Comparison of ENCODE assay signal across 26 mouse cellular contexts in the genomic region with DNA sequence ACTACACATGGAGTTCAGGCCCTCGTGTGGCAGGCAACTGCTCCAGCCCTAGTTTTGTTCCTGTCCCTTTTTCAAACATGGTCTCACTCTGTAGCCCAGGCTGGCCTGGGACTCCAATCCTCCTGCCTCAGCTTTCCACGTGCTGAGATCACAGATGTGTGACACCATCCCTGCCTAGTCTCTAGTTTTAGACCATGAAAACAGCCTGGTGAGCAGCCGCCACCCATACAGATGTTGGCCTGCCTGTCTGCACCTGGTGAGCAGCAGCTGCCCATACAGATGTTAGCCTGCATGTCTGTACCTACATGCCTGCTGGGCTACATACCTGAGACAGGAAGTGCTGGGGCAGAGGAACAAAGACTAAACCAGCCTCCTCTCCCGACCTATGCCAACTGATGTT. TPM values are rescaled to one million over a fixed set of nuclear protein-coding genes. Genes with fewer than 3 reads are reported as not detected.
DNase-seq lines count a peak whose midpoint lies in the region; ATAC-seq and TF ChIP-seq lines count a peak whose summit lies in the region.
"Had no signal": no experiment of that assay in that cellular context is flagged by ENCODE, and none has a peak within 500 bp of the region (broad histone marks: within the 10 kb centered on the region; RNA-seq: fewer than 3 reads in every experiment).

No protein-coding gene starts in this region.

- peaks cover 33% of the 10 kb centered on the region for H3K36me3 ChIP-seq in embryonic facial prominence, embryonic 13.5 days
- H3K36me3 ChIP-seq in embryonic facial prominence, embryonic 10.5 days (replicated peaks) = peaks cover 51% of the 10 kb centered on the region
- H3K36me3 ChIP-seq in midbrain, embryonic 13.5 days = peaks cover 12% of the 10 kb centered on the region
- peaks cover 13% of the 10 kb centered on the region; the same call in 1 of the 2 replicates for H3K36me3 ChIP-seq in midbrain, postnatal 0 days (ENCODE audit: insufficient read depth, low read length)
- H3K36me3 ChIP-seq in CH12.LX (replicated peaks in 1 of 2; ENCODE audit: control insufficient read depth in 1 of 2, insufficient read depth in 1 of 2, low read length in 1 of 2) = peaks cover 26 to 52% of the 10 kb centered on the region in 2 experiments

- TF ChIP-seq EP300 in CH12.LX (IDR thresholded peaks at IDR 0.05; ENCODE audit: low read length) = no peak

- no peak for DNase-seq in embryonic facial prominence, embryonic 10.5 days (ENCODE audit: low spot score)
- no peak for DNase-seq in midbrain, postnatal 0 days (ENCODE audit: low spot score)
- peak; percentile 73 for DNase-seq in A20 (ENCODE audit: low read depth, low spot score)
- DNase-seq in CH12.LX (ENCODE audit: extremely low read depth) = no peak
- no peak for DNase-seq in urinary bladder, postnatal 14 days (ENCODE audit: low spot score)
- no peak for DNase-seq in spleen, adult 18-20 months
- DNase-seq: adrenal gland, adult 2 months; adrenal gland, adult 8-10 months; adrenal gland, postnatal 10 days; adrenal gland, postnatal 14 days; adrenal gland, postnatal 25 days; adrenal gland, postnatal 36 days; B cell, adult 2 months; cerebellum, adult 11 months; cerebellum, adult 11-12 months; cerebellum, adult 18-20 months; cerebellum, adult 2 months had no signal

- H3K4me1 ChIP-seq in embryonic facial prominence, embryonic 13.5 days = peaks cover 16% of the 10 kb centered on the region
- peaks cover 18% of the 10 kb centered on the region for H3K4me1 ChIP-seq in embryonic facial prominence, embryonic 10.5 days
- peaks cover 20% of the 10 kb centered on the region for H3K4me1 ChIP-seq in midbrain, embryonic 13.5 days (replicated peaks)
- H3K4me1 ChIP-seq in midbrain, postnatal 0 days (ENCODE audit: insufficient read depth, low read length) = peaks cover 10% of the 10 kb centered on the region; the same call in 1 of the 2 replicates
- peaks cover 23 to 67% of the 10 kb centered on the region in 2 experiments for H3K4me1 ChIP-seq in CH12.LX (ENCODE audit: control insufficient read depth in 1 of 2, insufficient read depth in 2 of 2)

- 79% methylated on average over 4 of the region's 4 CpGs for WGBS in embryonic facial prominence, embryonic 13.5 days
- 84% methylated on average over 4 of the region's 4 CpGs for WGBS in embryonic facial prominence, embryonic 10.5 days
- WGBS in midbrain, embryonic 13.5 days = 87% methylated on average over 4 of the region's 4 CpGs
- 89% methylated on average over 4 of the region's 4 CpGs for WGBS in midbrain, postnatal 0 days

- H3K4me2 ChIP-seq in embryonic facial prominence, embryonic 13.5 days = no peak overlapping the region
- no peak overlapping the region for H3K4me2 ChIP-seq in midbrain, embryonic 13.5 days (replicated peaks)
- H3K4me2 ChIP-seq in midbrain, postnatal 0 days (ENCODE audit: low read depth, low read length, poor library complexity, severe bottlenecking) = no peak overlapping the region
- no peak overlapping the region for H3K4me2 ChIP-seq in CH12.LX (ENCODE audit: insufficient read depth, low read depth, poor library complexity, severe bottlenecking)

- dilution Hi-C loops in CH12.LX (cut with MboI; ENCODE audit: extremely low pct_ligation_motif_present, extremely low pct_unique_long_range_greater_than_20kb, low sequenced_read_pairs) = no loop called here

- no peak for ATAC-seq in embryonic facial prominence, embryonic 13.5 days (ENCODE audit: insufficient number of reproducible peaks, insufficient read depth, low FRiP score, low TSS enrichment, low read depth)
- no peak for ATAC-seq in midbrain, embryonic 13.5 days
- ATAC-seq in midbrain, postnatal 0 days (ENCODE audit: low FRiP score) = no peak
- ATAC-seq: activated CD4-positive, CD25-positive, alpha-beta regulatory T cell, adult 4 months; CD4-positive, CD25-positive, alpha-beta regulatory T cell, adult 4 months; Patski had no signal

- no peak overlapping the region for H3K27ac ChIP-seq in embryonic facial prominence, embryonic 13.5 days
- H3K27ac ChIP-seq in embryonic facial prominence, embryonic 10.5 days (replicated peaks) = no peak overlapping the region
- no peak overlapping the region for H3K27ac ChIP-seq in midbrain, embryonic 13.5 days
- no peak overlapping the region for H3K27ac ChIP-seq in midbrain, postnatal 0 days (ENCODE audit: low read depth, low read length)
- no peak overlapping the region for H3K27ac ChIP-seq in CH12.LX (ENCODE audit: insufficient read depth, low read depth)

- no peak for TF ChIP-seq RAD21 in CH12.LX (IDR thresholded peaks at IDR 0.05; ENCODE audit: low read depth, low read length)

- no peak for TF ChIP-seq CTCF in midbrain, postnatal 0 days (IDR thresholded peaks at IDR 0.05)
- TF ChIP-seq CTCF in CH12.LX (conservative IDR thresholded peaks at IDR 0.05 in 1 of 2, IDR thresholded peaks at IDR 0.05 in 1 of 2; ENCODE audit: low read depth in 2 of 2, low read length in 2 of 2) = no peak

- no peak overlapping the region for H3K4me3 ChIP-seq in embryonic facial prominence, embryonic 13.5 days
- no peak overlapping the region for H3K4me3 ChIP-seq in embryonic facial prominence, embryonic 10.5 days
- no peak overlapping the region for H3K4me3 ChIP-seq in midbrain, embryonic 13.5 days (replicated peaks)
- no peak overlapping the region for H3K4me3 ChIP-seq in midbrain, postnatal 0 days (ENCODE audit: low read depth, low read length)
- no peak overlapping the region for H3K4me3 ChIP-seq in CH12.LX (replicated peaks in 1 of 3; ENCODE audit: low read depth in 2 of 3, low read length in 2 of 3, poor library complexity in 1 of 3)

- H3K79me2 ChIP-seq in CH12.LX (replicated peaks; ENCODE audit: control insufficient read depth, extremely low read depth, insufficient read depth, poor library complexity, severe bottlenecking) = peaks cover 12% of the 10 kb centered on the region

- in situ Hi-C loops in CH12.LX (cut with MboI; ENCODE audit: low pct_ligation_motif_present, low pct_unique_long_range_greater_than_20kb, low sequenced_read_pairs) = no loop called here

- H3K9me3 ChIP-seq in embryonic facial prominence, embryonic 13.5 days = no peaks in the 10 kb centered on the region
- no peaks in the 10 kb centered on the region for H3K9me3 ChIP-seq in embryonic facial prominence, embryonic 10.5 days
- no peaks in the 10 kb centered on the region for H3K9me3 ChIP-seq in midbrain, embryonic 13.5 days
- H3K9me3 ChIP-seq in midbrain, postnatal 0 days (ENCODE audit: low read length) = no peaks in the 10 kb centered on the region
- no peaks in the 10 kb centered on the region for H3K9me3 ChIP-seq in CH12.LX (replicated peaks; ENCODE audit: low read length)
- H3K9me3 ChIP-seq: G1E had no signal

- 0 out of 2 replicates have a peak overlapping the region, but pooled peaks have one; percentile 32 for H3K9ac ChIP-seq in embryonic facial prominence, embryonic 13.5 days
- H3K9ac ChIP-seq in midbrain, embryonic 13.5 days (replicated peaks) = peak overlapping the region; percentile 26; the same call in 1 of the 2 replicates
- no peak overlapping the region for H3K9ac ChIP-seq in midbrain, postnatal 0 days (replicated peaks; ENCODE audit: low read length, poor library complexity, severe bottlenecking)
- H3K9ac ChIP-seq in CH12.LX (ENCODE audit: insufficient read depth, low read depth) = no peak overlapping the region

- no peaks in the 10 kb centered on the region for H3K27me3 ChIP-seq in embryonic facial prominence, embryonic 13.5 days
- no peaks in the 10 kb centered on the region for H3K27me3 ChIP-seq in embryonic facial prominence, embryonic 10.5 days (replicated peaks; ENCODE audit: low read depth, poor library complexity, severe bottlenecking)
- H3K27me3 ChIP-seq in midbrain, embryonic 13.5 days = no peaks in the 10 kb centered on the region
- H3K27me3 ChIP-seq in midbrain, postnatal 0 days (ENCODE audit: insufficient read depth, low read length) = no peaks in the 10 kb centered on the region
- H3K27me3 ChIP-seq in CH12.LX (replicated peaks) = peaks cover under 1% of the 10 kb centered on the region
- H3K27me3 ChIP-seq: Patski had no signal

- no peak for TF ChIP-seq POLR2A in CH12.LX (IDR thresholded peaks at IDR 0.05; ENCODE audit: low read depth, low read length)

RNA-seq across cellular contexts. Expression of a gene that starts 4.2 kb away (rescaled TPM):
- 43.5 and 54.4 TPM in 2 replicates for polyA plus RNA-seq in embryonic facial prominence, embryonic 13.5 days (2015; fragmentation: Nextera tagmentation; extraction: Ambion mirVana)
- polyA plus RNA-seq in embryonic facial prominence, embryonic 10.5 days (2016; fragmentation: Nextera tagmentation; extraction: Ambion mirVana) = 35.5 and 37.8 TPM in 2 replicates
- 25.1 and 29.3 TPM in 2 replicates for polyA plus RNA-seq in midbrain, embryonic 13.5 days (2015; fragmentation: Nextera tagmentation; extraction: Ambion mirVana)
- 26.7 and 27.9 TPM in 2 replicates for total RNA-seq in midbrain, postnatal 0 days (2014; rRNA removed)
- 49.9 and 52.9 TPM in 2 replicates for polyA plus RNA-seq in midbrain, postnatal 0 days (2015; fragmentation: Nextera tagmentation; extraction: Ambion mirVana)
- total RNA-seq in CH12.LX (2012; rRNA removed) (10.8 and 21.3 TPM in 2 replicates), CH12.LX (2014; rRNA removed) (7.1 and 9.0 TPM in 2 replicates)
- 24.3 and 28.8 TPM in 2 replicates for polyA plus RNA-seq in CH12.LX (2012; ENCODE audit: insufficient read length, low read depth)

RNA-seq across cellular contexts. Expression of a gene that starts 11.8 kb away (rescaled TPM):
- 5.0 and 5.9 TPM in 2 replicates for polyA plus RNA-seq in embryonic facial prominence, embryonic 13.5 days (2015; fragmentation: Nextera tagmentation; extraction: Ambion mirVana)
- 4.1 and 5.2 TPM in 2 replicates for polyA plus RNA-seq in embryonic facial prominence, embryonic 10.5 days (2016; fragmentation: Nextera tagmentation; extraction: Ambion mirVana)
- polyA plus RNA-seq in midbrain, embryonic 13.5 days (2015; fragmentation: Nextera tagmentation; extraction: Ambion mirVana) = 2.3 and 2.4 TPM in 2 replicates
- total RNA-seq in midbrain, postnatal 0 days (2014; rRNA removed) = 1.9 and 2.1 TPM in 2 replicates
- 2.5 and 2.7 TPM in 2 replicates for polyA plus RNA-seq in midbrain, postnatal 0 days (2015; fragmentation: Nextera tagmentation; extraction: Ambion mirVana)
- total RNA-seq in CH12.LX (2012; rRNA removed) (3.3 and 5.8 TPM in 2 replicates), CH12.LX (2014; rRNA removed) (3.2 and 3.6 TPM in 2 replicates)
- polyA plus RNA-seq in CH12.LX (2012; ENCODE audit: insufficient read length, low read depth) = 4.6 and 5.1 TPM in 2 replicates

RNA-seq across cellular contexts. Expression of a gene that starts 22.9 kb away (rescaled TPM):
- polyA plus RNA-seq in embryonic facial prominence, embryonic 13.5 days (2015; fragmentation: Nextera tagmentation; extraction: Ambion mirVana) = not detected in 2 replicates
- not detected in 2 replicates for polyA plus RNA-seq in embryonic facial prominence, embryonic 10.5 days (2016; fragmentation: Nextera tagmentation; extraction: Ambion mirVana)
- polyA plus RNA-seq in midbrain, embryonic 13.5 days (2015; fragmentation: Nextera tagmentation; extraction: Ambion mirVana) = 0.32 TPM in 1 of 2 replicates, not detected in the other
- not detected in 2 replicates for total RNA-seq in midbrain, postnatal 0 days (2014; rRNA removed)
- 0.17 and 0.23 TPM in 2 replicates for polyA plus RNA-seq in midbrain, postnatal 0 days (2015; fragmentation: Nextera tagmentation; extraction: Ambion mirVana)
- total RNA-seq in CH12.LX (2012; rRNA removed) = not detected in 2 replicates
- not detected in 2 replicates for total RNA-seq in CH12.LX (2014; rRNA removed)
- 0.76 and 1.5 TPM in 2 replicates for polyA plus RNA-seq in CH12.LX (2012; ENCODE audit: insufficient read length, low read depth)
- total RNA-seq: adrenal gland, adult 18-20 months; adrenal gland, postnatal 25 days; G1E; MEL had no signal
- polyA plus RNA-seq: activated CD4-positive, CD25-positive, alpha-beta regulatory T cell, adult 4 months; brain, embryonic 14.5 days; CD4-positive, CD25-positive, alpha-beta regulatory T cell, adult 4 months; G1E had no signal

RNA-seq across cellular contexts. Expression of a gene that starts 26.6 kb away (rescaled TPM):
- polyA plus RNA-seq in embryonic facial prominence, embryonic 13.5 days (2015; fragmentation: Nextera tagmentation; extraction: Ambion mirVana) = 2.0 and 2.5 TPM in 2 replicates
- polyA plus RNA-seq in embryonic facial prominence, embryonic 10.5 days (2016; fragmentation: Nextera tagmentation; extraction: Ambion mirVana) = 6.2 and 7.1 TPM in 2 replicates
- polyA plus RNA-seq in midbrain, embryonic 13.5 days (2015; fragmentation: Nextera tagmentation; extraction: Ambion mirVana) = 6.8 and 9.5 TPM in 2 replicates
- 3.4 and 4.4 TPM in 2 replicates for total RNA-seq in midbrain, postnatal 0 days (2014; rRNA removed)
- polyA plus RNA-seq in midbrain, postnatal 0 days (2015; fragmentation: Nextera tagmentation; extraction: Ambion mirVana) = 5.8 and 6.0 TPM in 2 replicates
- 1.8 and 4.0 TPM in 2 replicates for total RNA-seq in CH12.LX (2012; rRNA removed)
- not detected in 2 replicates for total RNA-seq in CH12.LX (2014; rRNA removed)
- polyA plus RNA-seq in CH12.LX (2012; ENCODE audit: insufficient read length, low read depth) = 0.37 TPM in 1 of 2 replicates, not detected in the other
- polyA plus RNA-seq: activated CD4-positive, CD25-positive, alpha-beta regulatory T cell, adult 4 months; CD4-positive, CD25-positive, alpha-beta regulatory T cell, adult 4 months had no signal

Comparison
In these comparisons a context has a peak if more than half of its experiments do, and no peak if none do; other contexts are left out.
1. H3K9ac ChIP-seq: peak in embryonic facial prominence, embryonic 13.5 days (single experiment) and midbrain, embryonic 13.5 days (single experiment); none in midbrain, postnatal 0 days (single experiment) and CH12.LX (single experiment).